Mouse (Mus musculus) E14TG2a.4 (cell line): ENCODE measurements around the gene Adam19.

Source experiments
- H3K27me3 ChIP-seq: 2 replicates; pipeline ENCODE4 v1.6.1; 2014; ENCODE audit warnings: low read length, control low read depth; ENCODE audit not compliant: insufficient read depth
- H3K36me3 ChIP-seq: 2 replicates; pipeline ENCODE4 v1.6.1; 2014; ENCODE audit warnings: low read length, control low read depth; ENCODE audit not compliant: insufficient read depth
- H3K4me1 ChIP-seq: replicated peaks from 2 replicates; pipeline ENCODE4 v1.6.1; 2014; ENCODE audit warnings: low read depth, low read length, control low read depth
- H3K4me3 ChIP-seq: replicated peaks from 2 replicates; pipeline ENCODE4 v1.5.1; 2014; ENCODE audit warnings: mild to moderate bottlenecking, low read length
- H3K9me3 ChIP-seq: 2 replicates; pipeline ENCODE4 v1.6.1; 2014; ENCODE audit warnings: low read length, control low read depth
- CTCF ChIP-seq: conservative IDR thresholded peaks from 2 replicates; pipeline ENCODE4 v1.5.1; 2014; ENCODE audit warnings: low read length
- NANOG ChIP-seq: IDR thresholded peaks from 2 replicates; pipeline ENCODE4 v1.6.1; 2014; ENCODE audit warnings: borderline replicate concordance, low read length, mixed read lengths
- POU5F1 ChIP-seq: IDR thresholded peaks from 2 replicates; pipeline ENCODE4 v1.6.1; 2014; ENCODE audit warnings: low read length, borderline replicate concordance

Adam19 gene

GRCm38 (mm10) chr11:46131022-46131986, 75.5 kb downstream of the Adam19 start:
- Histone ChIP-seq H3K9me3 (no peaks in the 10 kb centered on the region), H3K27me3 (no peaks in the 10 kb centered on the region), H3K4me3 (no peak overlapping the region), H3K4me1 (peaks cover 22% of the 10 kb centered on the region), H3K36me3 (peaks cover 88% of the 10 kb centered on the region)
- no peak for TF ChIP-seq POU5F1
- TF ChIP-seq NANOG = no peak
- no peak for TF ChIP-seq CTCF

- no peaks in the 10 kb centered on the region for H3K9me3 ChIP-seq
- peaks cover 17% of the 10 kb centered on the region for H3K4me1 ChIP-seq
- H3K4me3 ChIP-seq = no peak overlapping the region
- H3K27me3 ChIP-seq = no peaks in the 10 kb centered on the region
- H3K36me3 ChIP-seq = peaks cover 91% of the 10 kb centered on the region
- TF ChIP-seq POU5F1 (no peak), NANOG (no peak), CTCF (no peak)
These were observed 79.1 kb downstream of the Adam19 start for GRCm38 (mm10) chr11:46134899-46135298.

DNA sequence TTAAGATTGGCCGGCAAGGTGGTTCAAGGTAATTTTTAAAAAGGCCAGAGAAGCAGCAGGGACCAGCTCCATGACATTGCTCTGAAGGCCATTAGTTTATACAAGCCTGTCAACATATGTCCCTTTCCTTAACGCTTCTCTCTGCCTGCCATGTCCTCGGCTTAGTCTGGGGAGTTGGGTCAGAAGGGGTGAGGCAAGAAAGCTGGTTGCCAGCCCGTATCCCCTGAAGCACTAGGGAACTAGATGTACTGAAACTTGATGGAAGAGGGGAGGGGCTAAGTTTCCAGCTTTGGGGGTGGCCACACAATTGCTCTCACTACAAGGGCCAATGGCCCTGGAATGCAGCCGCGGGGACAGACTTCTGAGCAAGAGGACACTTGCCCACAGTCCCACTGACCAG, 87.5 kb downstream of the Adam19 start:
- H3K4me3 ChIP-seq = no peak overlapping the region
- H3K36me3 ChIP-seq = peaks cover 86% of the 10 kb centered on the region
- TF ChIP-seq CTCF = no peak
- TF ChIP-seq NANOG = no peak
- no peak for TF ChIP-seq POU5F1
- H3K4me1 ChIP-seq = peaks cover under 1% of the 10 kb centered on the region; the same call in 1 of the 2 replicates
- no peaks in the 10 kb centered on the region for H3K9me3 ChIP-seq
- H3K27me3 ChIP-seq = no peaks in the 10 kb centered on the region

- Histone ChIP-seq H3K4me1 (no peaks in the 10 kb centered on the region), H3K4me3 (no peak overlapping the region), H3K36me3 (peaks cover 67% of the 10 kb centered on the region), H3K27me3 (no peaks in the 10 kb centered on the region), H3K9me3 (no peaks in the 10 kb centered on the region)
- TF ChIP-seq POU5F1 = no peak
- TF ChIP-seq NANOG = no peak
- no peak for TF ChIP-seq CTCF
These were observed 89.5 kb downstream of the Adam19 start for GRCm38 (mm10) chr11:46145163-46145875.

DNA sequence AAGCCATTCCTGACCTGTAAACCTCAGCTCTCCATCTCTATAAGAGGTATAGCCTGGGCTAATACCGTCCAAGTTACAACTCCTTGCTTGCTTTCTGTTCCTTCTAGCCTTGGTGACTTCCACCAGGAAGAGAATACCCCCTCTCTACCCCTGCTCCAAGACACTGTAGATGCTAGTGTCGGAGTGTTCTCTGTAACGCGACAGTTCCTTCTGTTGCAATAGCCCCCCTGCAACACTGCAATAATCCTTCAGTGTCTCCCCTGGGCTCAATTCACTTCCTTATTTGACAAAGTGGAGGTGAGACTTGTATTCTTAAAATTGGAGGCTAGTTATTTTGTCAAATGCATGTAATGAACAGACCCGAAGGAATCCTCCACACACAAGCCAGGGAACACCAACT, 90.8 kb downstream of the Adam19 start:
- Histone ChIP-seq H3K4me3 (no peak overlapping the region), H3K4me1 (no peaks in the 10 kb centered on the region), H3K27me3 (no peaks in the 10 kb centered on the region), H3K9me3 (no peaks in the 10 kb centered on the region), H3K36me3 (peaks cover 54% of the 10 kb centered on the region)
- no peak for TF ChIP-seq POU5F1
- TF ChIP-seq NANOG = no peak
- no peak for TF ChIP-seq CTCF

- TF ChIP-seq POU5F1 = no peak
- no peak for TF ChIP-seq CTCF
- no peak for TF ChIP-seq NANOG
- Histone ChIP-seq H3K36me3 (no peaks in the 10 kb centered on the region), H3K9me3 (no peaks in the 10 kb centered on the region), H3K4me3 (no peak overlapping the region), H3K27me3 (peaks cover 8% of the 10 kb centered on the region; the same call in 1 of the 2 replicates), H3K4me1 (peaks cover 19% of the 10 kb centered on the region)
These were observed 101.2 kb downstream of the Adam19 start for GRCm38 (mm10) chr11:46156945-46157344.

DNA sequence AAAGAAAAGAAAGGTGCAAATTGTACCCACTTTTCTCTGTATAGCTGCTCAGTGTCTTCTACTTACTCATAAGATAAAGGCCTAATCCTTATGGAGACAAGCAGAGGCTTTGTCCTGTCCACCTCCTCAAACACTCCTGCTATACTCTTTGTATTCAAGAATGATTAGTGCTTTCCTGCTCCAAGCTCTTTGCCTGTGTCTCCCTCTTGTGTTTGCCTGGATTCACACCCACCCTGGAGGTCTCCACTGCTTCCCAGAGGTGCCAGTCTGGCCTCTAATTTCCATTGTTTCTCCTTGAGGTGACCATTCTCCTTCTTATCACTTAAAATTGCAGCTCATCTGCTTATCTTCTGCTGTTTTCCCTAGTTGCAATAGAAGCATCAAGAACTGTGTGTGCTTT, 101.7 kb downstream of the Adam19 start:
- H3K36me3 ChIP-seq = no peaks in the 10 kb centered on the region
- H3K9me3 ChIP-seq = no peaks in the 10 kb centered on the region
- TF ChIP-seq NANOG (no peak), CTCF (0 out of 2 replicates have a peak, but pooled peaks have one; percentile 2)
- H3K4me1 ChIP-seq = peaks cover 19% of the 10 kb centered on the region
- peaks cover 8% of the 10 kb centered on the region; the same call in 1 of the 2 replicates for H3K27me3 ChIP-seq
- no peak overlapping the region for H3K4me3 ChIP-seq

DNA sequence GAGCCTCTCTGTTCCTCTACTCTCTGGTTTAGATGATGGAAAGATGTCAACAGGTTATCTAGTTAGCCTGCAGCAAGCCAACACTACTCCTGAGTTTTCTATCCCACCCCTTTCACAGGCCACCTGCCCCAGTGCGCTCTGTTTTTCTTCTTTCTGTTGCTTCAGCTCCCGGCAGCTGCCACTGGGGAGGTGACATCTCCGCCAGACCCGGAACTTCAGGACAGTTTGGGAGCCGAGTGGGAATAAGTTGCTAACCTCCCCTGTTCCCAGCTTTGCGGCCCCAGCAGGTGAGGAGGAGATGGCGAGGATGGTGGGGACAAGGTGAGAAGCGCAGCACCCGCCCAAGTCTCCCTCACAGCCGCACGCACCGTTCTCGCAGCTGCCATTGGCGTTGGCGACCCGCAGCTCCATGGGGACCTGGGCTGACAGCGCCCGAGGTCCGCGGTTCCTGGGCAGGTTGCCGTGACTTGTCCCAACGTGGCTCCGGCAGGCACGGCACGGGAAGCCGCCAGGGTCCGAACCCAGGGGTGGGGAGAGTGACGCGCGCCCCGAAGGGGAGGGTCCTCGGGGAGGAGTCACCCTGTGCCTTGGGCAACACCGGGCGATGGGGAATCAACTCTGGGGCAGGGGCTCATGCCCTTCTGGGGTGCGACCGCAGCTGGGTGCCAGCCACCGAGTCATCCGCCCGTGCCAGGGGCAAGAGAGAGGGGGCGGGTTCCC, 110.2 kb downstream of the Adam19 start, which contains the start of gene Nipal4:
TSS of gene Nipal4 (minus strand) at position 643 of the 720 bp plus-strand sequence.
- no peaks in the 10 kb centered on the region for H3K9me3 ChIP-seq
- TF ChIP-seq POU5F1 (no peak), NANOG (no peak), CTCF (no peak)
- H3K4me3 ChIP-seq = peak within 1 kb of the TSS; percentile 81
- H3K27me3 ChIP-seq = peaks cover 46% of the 10 kb centered on the region
- peaks cover 22% of the 10 kb centered on the region for H3K4me1 ChIP-seq
- no peaks in the 10 kb centered on the region for H3K36me3 ChIP-seq
